Mouse (Mus musculus) C2C12 (cell line): ENCODE measurements around the gene Optc.

ENCODE experiments used
- CEBPB ChIP-seq: IDR thresholded peaks from one replicate; pipeline ENCODE4 v1.6.1; 2011; ENCODE audit warnings: low read depth, mild to moderate bottlenecking, control low read depth, moderate library complexity
- CTCF ChIP-seq: IDR thresholded peaks from one replicate; pipeline ENCODE4 v1.5.1; 2011; ENCODE audit not compliant: control insufficient read depth, insufficient read depth, insufficient read length
- FOSL1 ChIP-seq: IDR thresholded peaks from one replicate; pipeline ENCODE4 v1.8.0; 2011; ENCODE audit warnings: mild to moderate bottlenecking, low read length; ENCODE audit not compliant: poor library complexity, insufficient read depth, severe bottlenecking
- MAX ChIP-seq: IDR thresholded peaks from one replicate; pipeline ENCODE4 v1.6.1; 2011; ENCODE audit warnings: mild to moderate bottlenecking, control low read depth
- MYOD1 ChIP-seq: IDR thresholded peaks from one replicate; pipeline ENCODE4 v1.6.1; 2011; ENCODE audit warnings: low read depth; ENCODE audit not compliant: control insufficient read depth, insufficient read length
- MYOG ChIP-seq: IDR thresholded peaks from one replicate; pipeline ENCODE4 v1.6.1; 2011; ENCODE audit not compliant: control insufficient read depth, insufficient read length; ENCODE audit errors: extremely low read depth
- USF1 ChIP-seq: IDR thresholded peaks from one replicate; pipeline ENCODE4 v1.6.1; 2011; ENCODE audit warnings: low read depth, mild to moderate bottlenecking, control low read depth, moderate library complexity

- TF ChIP-seq CTCF (no peak), CEBPB (no peak), MAX (no peak), USF1 (no peak), MYOD1 (no peak), MYOG (no peak), FOSL1 (no peak)
Observed at GRCm38 (mm10) chr1:133945106-133945505, 37.3 kb upstream of the Optc start.
